Mouse (Mus musculus): ENCODE results near the gene Lgr6. TPM values are rescaled to one million over a fixed set of nuclear protein-coding genes. Genes with fewer than 3 reads are reported as not detected.
A peak's percentile ranks its signal among the peaks of the same experiment; 100 is the strongest.
"Not testable (repeated sequence)": the region's sequence is repeated elsewhere in the genome, so short reads cannot be mapped to it uniquely, and the experiment has no call there.

Gene Lgr6
- total RNA-seq, 2 experiments from 2014 or later: 14.6 to 17.5 TPM

- intact Hi-C loops (cut with DNase I): no loop called here
- DNase-seq (ENCODE audit: low spot score): no peak
Measured at GRCm38 (mm10) chr1:135129543-135130183, 24.6 kb upstream of the Lgr6 start.

DNA sequence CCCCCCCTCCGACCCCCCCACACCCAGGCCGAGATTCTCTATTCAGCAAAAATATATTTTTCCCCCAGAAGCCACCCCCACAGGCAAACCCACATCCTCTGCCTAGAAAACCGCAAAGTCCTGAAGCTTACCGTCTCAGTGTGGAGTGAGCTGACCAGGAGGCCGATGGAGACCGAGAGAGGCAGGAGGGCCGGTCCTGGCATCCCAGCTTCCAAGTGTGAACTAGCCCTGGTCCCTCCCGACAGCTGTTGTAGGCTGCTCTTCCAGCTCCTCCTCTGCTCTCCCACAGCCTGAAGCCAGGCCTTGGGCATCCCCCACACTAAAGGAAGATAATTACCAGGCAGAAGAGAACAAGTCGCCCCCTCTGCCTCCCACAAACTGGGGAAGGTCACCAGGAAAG lies 23.9 kb upstream of the Lgr6 start:
- no peak for DNase-seq (ENCODE audit: low spot score)
- intact Hi-C loops (cut with DNase I): no loop called here

GRCm38 (mm10) chr1:135128011-135128441 lies 22.9 kb upstream of the Lgr6 start:
- DNase-seq (ENCODE audit: low spot score): no peak
- intact Hi-C loops (cut with DNase I): no loop called here

- intact Hi-C loops (cut with DNase I): no loop called here
- DNase-seq (ENCODE audit: low spot score): no peak
Measured at GRCm38 (mm10) chr1:135126443-135127027, 21.5 kb upstream of the Lgr6 start.

DNA sequence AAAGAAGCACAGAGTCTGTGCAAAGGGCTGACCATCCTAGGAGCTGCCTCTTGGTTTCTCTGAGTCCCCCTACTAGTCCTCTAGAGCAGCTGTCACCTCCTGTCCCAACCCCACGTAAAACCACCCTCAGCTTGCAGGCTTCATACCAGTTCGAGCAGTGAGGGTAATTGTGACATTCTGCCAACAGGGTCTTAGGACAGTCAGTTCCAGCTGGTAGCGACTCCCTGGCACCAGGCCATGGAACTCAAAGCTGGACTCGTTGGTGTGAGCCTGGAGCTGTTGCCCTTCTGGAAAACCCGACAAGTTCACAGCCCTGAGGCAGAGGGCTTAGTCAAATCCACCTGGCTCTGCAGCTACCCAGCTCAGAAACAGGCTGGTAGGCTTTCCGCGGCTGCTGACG lies 20.9 kb upstream of the Lgr6 start:
- no peak for DNase-seq (ENCODE audit: low spot score)
- intact Hi-C loops (cut with DNase I): no loop called here

- intact Hi-C loops (cut with DNase I): no loop called here
- DNase-seq (ENCODE audit: low spot score): no peak
Measured at GRCm38 (mm10) chr1:135124573-135125363, 19.7 kb upstream of the Lgr6 start.

GRCm38 (mm10) chr1:135112661-135113060 lies 7.6 kb upstream of the Lgr6 start:
- intact Hi-C loops (cut with DNase I): no loop called here
- no peak for DNase-seq (ENCODE audit: low spot score)

- intact Hi-C loops (cut with DNase I); DNase-seq (ENCODE audit: low spot score): not testable (repeated sequence)
Measured at GRCm38 (mm10) chr1:135111271-135111670, 6.2 kb upstream of the Lgr6 start.

GRCm38 (mm10) chr1:135110075-135110474 lies 5.0 kb upstream of the Lgr6 start:
- intact Hi-C loops (cut with DNase I): no loop called here
- DNase-seq (ENCODE audit: low spot score): no peak

- no peak for DNase-seq (ENCODE audit: low spot score)
- intact Hi-C loops (cut with DNase I): loop anchor here (1.0 to 5.0 kb wide), 3 partner anchors 26 to 136 kb away; no protein-coding TSS in a partner anchor
Measured at GRCm38 (mm10) chr1:135108611-135109010, 3.5 kb upstream of the Lgr6 start.

GRCm38 (mm10) chr1:135105951-135106350 lies 875 bp upstream of the Lgr6 start:
- intact Hi-C loops (cut with DNase I): loop anchor here (1.0 to 5.0 kb wide), 3 partner anchors 74 to 134 kb away; no protein-coding TSS in a partner anchor
- no peak for DNase-seq (ENCODE audit: low spot score)

GRCm38 (mm10) chr1:135100400-135100799 lies 4.7 kb downstream of the Lgr6 start:
- no peak for DNase-seq (ENCODE audit: low spot score)
- intact Hi-C loops (cut with DNase I): no loop called here

DNA sequence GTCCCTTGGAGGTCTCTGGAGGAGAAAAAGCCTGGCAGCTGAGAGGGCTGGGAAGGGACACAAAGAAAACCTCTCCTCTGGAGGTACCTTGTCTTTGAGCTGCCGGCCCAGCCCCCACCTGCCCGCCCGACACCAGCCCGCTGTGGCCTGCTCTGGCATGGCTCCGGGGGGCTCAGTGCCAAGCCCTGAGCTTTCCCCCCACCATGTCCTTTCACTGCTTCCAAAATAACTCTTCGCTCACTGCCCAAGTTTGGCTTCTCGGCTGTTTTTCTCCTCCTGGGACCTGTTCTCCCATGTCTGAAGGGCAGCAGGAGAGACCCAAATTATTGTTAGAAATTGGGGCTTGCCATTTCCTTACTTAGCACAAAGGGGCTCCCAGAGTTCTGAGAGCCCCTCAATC lies 6.6 kb downstream of the Lgr6 start:
- intact Hi-C loops (cut with DNase I): no loop called here
- peak; percentile 44 for DNase-seq (ENCODE audit: low spot score)

GRCm38 (mm10) chr1:135097441-135097840 lies 7.6 kb downstream of the Lgr6 start:
- DNase-seq (ENCODE audit: low spot score): no peak
- intact Hi-C loops (cut with DNase I): no loop called here

DNA sequence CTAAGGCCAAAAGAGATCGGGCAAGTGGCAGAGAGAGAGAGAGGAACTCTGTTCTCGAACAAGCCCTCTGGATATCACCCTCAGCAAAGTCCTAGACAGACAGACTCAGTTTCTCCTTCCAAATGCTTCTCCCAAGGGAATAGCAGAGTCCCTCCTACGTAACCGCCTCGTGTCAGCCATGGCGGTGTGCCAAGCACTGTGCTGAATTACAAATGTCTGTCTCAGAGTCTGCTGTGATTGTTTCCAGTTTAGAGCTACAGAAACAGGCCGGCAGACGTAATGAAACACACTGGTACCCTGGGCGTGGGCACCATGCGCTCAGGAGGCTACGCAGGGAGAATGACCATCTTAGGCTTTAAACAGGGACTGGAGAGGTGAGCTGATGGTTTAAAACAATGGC lies 8.8 kb downstream of the Lgr6 start:
- DNase-seq (ENCODE audit: low spot score): no peak
- intact Hi-C loops (cut with DNase I): no loop called here

GRCm38 (mm10) chr1:135095189-135095588 lies 9.9 kb downstream of the Lgr6 start:
- intact Hi-C loops (cut with DNase I): no loop called here

GRCm38 (mm10) chr1:135094723-135095122 lies 10.4 kb downstream of the Lgr6 start:
- intact Hi-C loops (cut with DNase I): no loop called here
- no peak for DNase-seq (ENCODE audit: low spot score)

More at GRCm38 (mm10) chr1:135095189-135095588, 9.9 kb downstream of the Lgr6 start:
- DNase-seq (ENCODE audit: low spot score): no peak

DNA sequence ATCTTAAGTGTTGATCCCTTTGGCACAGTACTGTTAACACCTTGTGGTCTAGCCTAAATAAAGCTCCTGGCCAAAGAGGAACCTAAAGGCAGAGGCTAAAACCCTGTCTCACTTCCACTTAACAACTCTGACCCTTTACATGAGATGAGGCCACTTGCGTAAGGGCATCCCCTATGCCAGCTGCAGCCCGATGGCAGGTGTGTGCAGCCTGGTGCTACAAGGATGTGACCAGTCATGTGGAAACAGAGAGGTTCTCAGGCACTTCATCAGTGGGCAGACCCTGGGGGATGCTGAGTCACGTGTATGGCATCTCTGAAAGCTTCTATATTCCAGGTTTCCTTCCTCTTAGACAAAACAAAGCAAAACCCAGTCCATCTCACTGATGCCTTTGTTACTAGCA lies 14.2 kb downstream of the Lgr6 start:
- DNase-seq (ENCODE audit: low spot score): no peak
- intact Hi-C loops (cut with DNase I): no loop called here

GRCm38 (mm10) chr1:135089626-135090025 lies 15.4 kb downstream of the Lgr6 start:
- intact Hi-C loops (cut with DNase I): no loop called here
- DNase-seq (ENCODE audit: low spot score): no peak

DNA sequence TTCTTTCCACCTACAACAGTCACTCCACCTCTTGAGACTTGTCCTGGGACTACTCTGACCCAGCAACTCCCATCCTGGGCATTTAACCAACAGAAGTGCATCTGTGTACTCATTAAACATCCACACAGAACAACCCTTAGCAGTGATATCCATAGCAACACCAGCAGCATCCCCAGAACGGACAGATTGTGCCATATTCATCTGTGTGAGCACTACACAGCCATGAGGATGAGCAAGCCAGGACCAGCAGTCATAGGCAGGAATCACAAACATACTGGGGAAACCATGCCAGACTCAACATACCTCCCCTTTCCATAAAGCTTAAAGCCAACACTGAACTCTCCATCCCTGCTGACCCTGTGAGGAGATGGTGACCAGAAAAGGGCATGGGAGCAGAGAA lies 17.7 kb downstream of the Lgr6 start:
- intact Hi-C loops (cut with DNase I): no loop called here
- DNase-seq (ENCODE audit: low spot score): no peak

DNA sequence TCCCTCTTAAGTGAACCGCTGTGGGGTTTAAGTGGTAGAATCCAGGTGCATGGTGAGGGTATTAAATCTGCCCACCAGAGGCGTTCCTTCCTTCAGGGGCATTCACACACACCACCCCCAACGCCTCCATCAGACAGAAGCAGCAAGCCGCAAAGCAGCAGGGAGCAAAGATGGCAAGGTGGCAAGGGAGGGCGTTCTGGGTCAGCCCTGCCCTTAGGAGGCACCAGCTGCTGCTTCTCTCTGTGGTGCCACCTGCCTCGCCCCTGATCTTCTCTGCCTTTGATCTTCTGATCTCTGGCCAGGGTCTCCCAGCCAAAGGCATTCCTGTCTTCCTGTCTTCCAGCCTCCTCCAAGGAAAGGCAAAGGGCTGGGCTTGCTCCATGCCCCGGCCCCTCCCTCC lies 19.1 kb downstream of the Lgr6 start:
- intact Hi-C loops (cut with DNase I): no loop called here
- DNase-seq (ENCODE audit: low spot score): no peak
